Mouse (Mus musculus) B cell, adult (primary cell): ENCODE data around the gene Pparg. TPM values are rescaled to one million over a fixed set of nuclear protein-coding genes. Genes with fewer than 3 reads are reported as not detected.

ENCODE experiments used
- total RNA-seq: library from RNA; stranded (reverse); gene quantifications from 4 replicates; pipeline ENCODE4 v1.2.4, GENCODE M21; 2023; ENCODE audit not compliant: inconsistent age

The Pparg gene
- 0.61 to 1.1 TPM in 2 of 4 replicates, not detected in the others for total RNA-seq

DNA sequence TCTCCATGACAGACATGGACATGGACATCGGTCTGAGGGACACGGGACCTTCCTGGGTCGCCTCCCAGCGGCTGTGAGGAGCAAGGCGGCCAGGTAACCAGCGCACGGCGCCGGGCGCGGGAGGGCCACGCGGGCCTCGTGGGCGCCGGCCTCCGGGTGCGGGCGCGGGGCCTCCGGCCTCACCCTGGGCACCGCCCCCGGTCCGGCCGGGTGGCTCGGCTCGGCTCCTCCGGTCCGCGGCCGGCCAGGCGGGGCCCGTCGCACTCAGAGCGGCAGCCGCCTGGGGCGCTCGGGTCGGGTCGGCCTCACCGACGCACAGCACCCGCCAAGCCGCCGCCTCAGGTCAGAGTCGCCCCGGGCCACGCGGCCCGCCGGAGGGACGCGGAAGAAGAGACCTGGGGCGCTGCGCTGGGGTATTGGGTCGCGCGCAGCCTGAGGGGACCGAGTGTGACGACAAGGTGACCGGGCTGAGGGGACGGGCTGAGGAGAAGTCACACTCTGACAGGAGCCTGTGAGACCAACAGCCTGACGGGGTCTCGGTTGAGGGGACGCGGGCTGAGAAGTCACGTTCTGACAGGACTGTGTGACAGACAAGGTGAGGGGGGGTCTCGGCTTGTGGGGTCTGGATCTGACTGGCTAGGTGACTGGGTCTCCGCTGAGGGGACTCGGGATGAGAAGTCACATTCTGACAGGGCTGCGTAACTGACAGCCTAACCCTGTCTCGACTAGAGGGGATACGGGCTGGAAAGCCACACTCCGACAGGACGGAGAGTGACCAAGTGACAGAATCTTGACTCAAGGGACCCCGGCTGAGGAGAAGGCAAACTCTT, at the start of gene Pparg:
Gene Pparg, plus strand, starts transcription at position 176 of the 830 bp plus-strand sequence.

Other genes with a start within 250 kb of the Pparg start
- gene Syn2, start 226.0 kb upstream of the Pparg start, total RNA-seq, result not detected in 4 replicates
- gene Gm17482, start 133.6 kb upstream of the Pparg start, total RNA-seq, result not detected in 4 replicates
- not detected in 4 replicates for gene Timp4, start 108.7 kb upstream of the Pparg start, total RNA-seq
- 6.3 to 11.2 TPM (median 9.2 TPM) in 4 replicates for gene Tsen2, start 183.7 kb downstream of the Pparg start, total RNA-seq
- not detected in 4 replicates for gene Mkrn2os, start 231.6 kb downstream of the Pparg start, total RNA-seq
- 28.9 to 34.0 TPM (median 31.4 TPM) in 4 replicates for gene Mkrn2, start 241.0 kb downstream of the Pparg start, total RNA-seq